Mouse (Mus musculus): ENCODE measurements around the gene Them5. TPM values are rescaled to one million over a fixed set of nuclear protein-coding genes. Genes with fewer than 3 reads are reported as not detected.

The Them5 gene
- polyA plus RNA-seq, 1 experiment from 2014 or later, result not detected

Other genes starting within 250 kb of the Them5 start
- not detected in 3 replicates for gene Gm10696, start 163.9 kb upstream of the Them5 start, polyA plus RNA-seq (2018)
- not detected in 3 replicates for gene Gm5286, start 145.4 kb upstream of the Them5 start, polyA plus RNA-seq (2018)
- not detected in 3 replicates for gene Gm4778, start 78.1 kb upstream of the Them5 start, polyA plus RNA-seq (2018)
- gene Them4, start 32.0 kb upstream of the Them5 start, polyA plus RNA-seq (2018), result 1.5 to 3.5 TPM (median 2.9 TPM) in 3 replicates
- not detected in 3 replicates for gene C2cd4d, start 20.3 kb downstream of the Them5 start, polyA plus RNA-seq (2018)
- gene Rorc, start 30.7 kb downstream of the Them5 start, polyA plus RNA-seq (2018), result not detected in 3 replicates
- not detected in 3 replicates for gene Lingo4, start 56.4 kb downstream of the Them5 start, polyA plus RNA-seq (2018)
- 4.4 to 16.0 TPM (median 13.0 TPM) in 3 replicates for gene Tdrkh, start 71.2 kb downstream of the Them5 start, polyA plus RNA-seq (2018)
- 32.0 to 39.7 TPM (median 33.5 TPM) in 3 replicates for gene Mrpl9, start 101.2 kb downstream of the Them5 start, polyA plus RNA-seq (2018)
- gene Oaz3, start 101.8 kb downstream of the Them5 start, polyA plus RNA-seq (2018), result not detected in 3 replicates
- not detected in 3 replicates for gene Celf3, start 136.2 kb downstream of the Them5 start, polyA plus RNA-seq (2018)
- gene Riiad1, start 138.2 kb downstream of the Them5 start, polyA plus RNA-seq (2018), result 1.3 to 2.2 TPM in 2 of 3 replicates, not detected in the other
- gene Snx27, start 240.6 kb downstream of the Them5 start, polyA plus RNA-seq (2018), result 54.8 to 74.9 TPM (median 55.4 TPM) in 3 replicates

All from macrophage (primary cell).